Mouse (Mus musculus): ENCODE measurements around the gene Stambp. TPM values are rescaled to one million over a fixed set of nuclear protein-coding genes. Genes with fewer than 3 reads are reported as not detected.

Stambp gene
- total RNA-seq, 2 experiments from 2014 or later, result 33.0 to 35.5 TPM

DNA sequence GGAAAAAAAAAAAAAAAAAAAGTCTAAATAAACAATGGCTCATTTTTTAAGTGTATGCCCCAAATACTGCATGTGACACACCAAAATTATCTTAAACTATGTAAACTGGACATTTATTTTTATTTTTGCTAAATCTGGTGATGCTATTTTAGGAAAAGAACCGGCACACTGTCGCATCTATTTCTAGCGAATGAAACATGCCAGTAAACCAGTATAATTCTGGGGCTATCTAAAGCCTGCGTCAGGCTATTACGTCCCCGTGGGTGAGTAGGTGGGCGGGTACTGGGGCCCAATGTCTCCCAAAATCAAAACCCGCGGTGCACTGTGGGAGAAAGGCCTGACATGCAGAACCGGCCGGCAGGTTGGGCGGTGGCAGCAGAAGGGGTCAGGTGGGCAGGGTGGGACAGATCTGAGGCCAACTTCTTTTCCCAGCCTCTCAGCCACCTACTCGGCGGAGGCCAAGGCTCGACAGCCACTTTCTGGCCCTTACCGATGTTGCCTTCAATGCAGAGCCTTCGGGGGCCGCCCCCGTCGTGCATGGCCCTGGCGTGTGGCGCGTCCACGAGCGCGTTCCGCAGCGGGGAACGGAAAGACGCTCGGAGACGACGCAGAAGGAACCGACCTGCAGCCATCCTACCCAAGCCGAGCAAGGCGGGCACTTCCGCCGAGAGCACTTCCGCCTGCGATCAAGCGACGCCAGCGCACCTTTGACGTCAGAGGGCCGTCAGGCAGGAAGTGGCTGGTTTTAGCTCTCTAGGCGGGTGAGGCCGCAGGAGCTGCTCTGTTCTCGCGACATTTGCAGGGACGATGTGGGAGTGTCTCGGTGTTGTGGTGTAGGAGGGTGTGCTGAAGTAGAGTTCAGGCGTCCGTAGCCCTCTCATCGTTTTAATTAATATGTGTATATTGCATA lies 66.0 kb downstream of the Stambp start, which contains the start of gene Dguok:
Gene Dguok (minus strand): TSS at position 712 of the 910 bp plus-strand sequence.
- peak; percentile 98 to 99 for DNase-seq (ENCODE audit: low spot score in 2 of 2)
- H3K27ac ChIP-seq, result peak within 1 kb of the TSS; percentile 98
- peak; percentile 51 for TF ChIP-seq CTCF (conservative IDR thresholded peaks at IDR 0.05)
- H3K4me3 ChIP-seq, result peak within 1 kb of the TSS; percentile 87

DNA sequence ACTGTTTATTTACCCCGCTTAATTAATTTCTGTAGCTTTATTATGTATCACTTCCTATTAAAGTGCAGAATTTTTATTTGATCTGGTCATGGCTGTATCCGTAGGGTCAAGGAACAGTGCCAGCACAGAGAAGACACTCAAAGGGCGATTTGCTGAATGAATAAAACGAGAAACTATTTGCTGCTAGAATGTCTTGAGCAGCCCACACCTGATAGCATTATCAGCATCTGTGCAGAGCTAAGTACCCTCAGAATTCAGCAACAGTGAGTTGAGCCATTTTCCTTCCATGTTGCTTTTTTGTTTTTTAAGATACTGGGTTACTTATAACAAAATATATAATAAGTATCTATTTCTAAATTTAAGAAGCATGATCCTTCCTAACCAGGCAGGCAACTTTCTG lies 67.0 kb downstream of the Stambp start:
- TF ChIP-seq CTCF (conservative IDR thresholded peaks at IDR 0.05), result no peak
- no peak for DNase-seq (ENCODE audit: low spot score in 2 of 2)
- Histone ChIP-seq H3K27ac (peak overlapping the region; percentile 98), H3K4me3 (peak overlapping the region; percentile 87; the same call in 1 of the 2 replicates)

DNA sequence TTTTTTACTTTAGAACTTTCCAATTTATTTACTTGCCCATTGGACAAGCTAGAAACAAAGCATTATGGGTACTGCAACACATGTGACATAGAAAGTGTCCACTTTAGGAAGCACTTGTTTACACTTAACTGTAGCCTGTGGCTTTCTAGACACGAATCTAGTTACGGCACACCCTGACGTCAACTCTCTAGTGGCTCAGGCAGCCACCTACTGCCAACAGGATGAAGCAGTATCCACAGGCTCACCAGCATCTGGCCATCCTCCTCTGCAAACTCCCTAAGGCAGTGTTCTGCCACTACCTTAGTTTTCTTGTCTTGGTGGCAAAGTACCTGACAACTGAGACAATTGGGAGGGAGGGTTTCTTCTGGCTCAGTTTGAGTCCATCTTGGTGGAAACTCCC lies 69.2 kb downstream of the Stambp start:
- H3K4me3 ChIP-seq, result no peak overlapping the region
- no peak for TF ChIP-seq CTCF (conservative IDR thresholded peaks at IDR 0.05)
- H3K27ac ChIP-seq, result peak overlapping the region; percentile 58; the same call in 1 of the 2 replicates
- no peak for DNase-seq (ENCODE audit: low spot score in 2 of 2)

- no peak overlapping the region for H3K4me3 ChIP-seq
- H3K27ac ChIP-seq, result peak overlapping the region; percentile 58
- peak in 1 of 2 experiments; percentile 28 for DNase-seq (ENCODE audit: low spot score in 2 of 2)
- no peak for TF ChIP-seq CTCF (conservative IDR thresholded peaks at IDR 0.05)
Measured at GRCm38 (mm10) chr6:83502656-83503055, 69.9 kb downstream of the Stambp start.

DNA sequence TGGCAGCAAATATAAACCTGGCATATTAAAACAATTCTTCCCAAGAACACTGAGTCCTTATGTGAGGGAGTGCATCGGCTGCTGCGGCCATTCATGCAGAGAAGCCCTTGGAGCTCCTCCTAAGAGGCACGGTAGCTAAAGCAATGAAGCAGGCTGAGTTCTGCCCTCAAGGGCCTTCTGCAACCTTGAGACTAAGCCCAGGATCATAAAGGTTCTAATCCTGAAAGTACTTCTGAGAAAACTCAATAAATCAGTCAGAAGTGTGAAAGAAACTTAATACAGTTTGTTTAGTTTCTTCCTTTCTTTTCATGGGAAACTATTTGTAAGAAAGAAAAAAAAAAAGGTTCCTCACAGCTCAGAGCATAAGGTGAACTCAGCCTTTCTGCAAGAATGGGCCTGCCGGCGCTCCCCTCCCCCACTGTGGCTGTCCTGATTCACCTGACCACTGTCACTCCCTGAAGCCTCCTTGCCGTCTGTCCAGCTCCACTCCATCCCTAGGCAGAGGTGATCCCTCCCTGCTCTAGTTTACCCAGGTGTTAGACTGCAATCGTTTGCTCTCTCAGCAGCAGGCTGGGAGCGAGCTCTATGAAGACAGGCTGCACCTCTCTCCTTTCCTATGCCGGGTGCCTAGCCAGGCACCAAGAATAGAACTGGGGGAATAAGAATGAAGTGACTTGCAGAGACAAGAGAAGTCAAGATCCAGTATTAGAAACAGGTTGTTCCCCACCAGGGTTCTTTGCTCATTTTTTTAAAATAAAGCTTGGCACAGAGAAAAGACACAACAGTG lies 70.8 kb downstream of the Stambp start:
- no peak for DNase-seq (ENCODE audit: low spot score in 2 of 2)
- no peak for TF ChIP-seq CTCF (conservative IDR thresholded peaks at IDR 0.05)
- Histone ChIP-seq H3K4me3 (no peak overlapping the region), H3K27ac (peak overlapping the region; percentile 58)

DNA sequence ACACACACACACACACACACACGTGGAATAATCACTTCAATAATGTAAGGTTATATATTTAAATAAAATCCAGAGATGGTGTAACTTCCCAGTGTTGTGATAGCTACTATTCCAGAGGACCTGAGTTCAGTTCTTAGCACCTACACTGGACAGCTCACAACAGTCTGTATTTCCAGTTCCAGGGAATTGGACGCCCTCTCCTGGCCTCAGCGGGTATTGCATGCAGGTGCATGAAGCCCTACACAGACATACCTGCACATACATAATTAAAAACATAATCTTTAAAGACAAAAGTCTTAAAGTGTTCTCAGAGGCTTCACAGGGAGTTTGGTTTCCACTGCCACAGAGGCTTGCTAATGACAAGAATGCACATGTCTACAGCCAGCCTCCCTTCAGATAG lies 72.1 kb downstream of the Stambp start:
- peak; percentile 69 for TF ChIP-seq CTCF (conservative IDR thresholded peaks at IDR 0.05)
- H3K27ac ChIP-seq, result no peak overlapping the region
- no peak overlapping the region for H3K4me3 ChIP-seq
- DNase-seq (ENCODE audit: low spot score in 2 of 2), result no peak

GRCm38 (mm10) chr6:83499078-83499477 lies 73.5 kb downstream of the Stambp start:
- peak overlapping the region; percentile 52; the same call in 1 of the 2 replicates for H3K27ac ChIP-seq
- H3K4me3 ChIP-seq, result no peak overlapping the region

GRCm38 (mm10) chr6:83496753-83497710 lies 75.5 kb downstream of the Stambp start:
- Histone ChIP-seq H3K27ac (0 out of 2 replicates have a peak overlapping the region, but pooled peaks have one; percentile 19), H3K4me3 (no peak overlapping the region)
- no peak for TF ChIP-seq CTCF (conservative IDR thresholded peaks at IDR 0.05)
- no peak for DNase-seq (ENCODE audit: low spot score in 2 of 2)

More at GRCm38 (mm10) chr6:83499078-83499477, 73.5 kb downstream of the Stambp start:
- DNase-seq (ENCODE audit: low spot score in 2 of 2), result peak in 1 of 2 experiments; percentile 27
- no peak for TF ChIP-seq CTCF (conservative IDR thresholded peaks at IDR 0.05)

DNA sequence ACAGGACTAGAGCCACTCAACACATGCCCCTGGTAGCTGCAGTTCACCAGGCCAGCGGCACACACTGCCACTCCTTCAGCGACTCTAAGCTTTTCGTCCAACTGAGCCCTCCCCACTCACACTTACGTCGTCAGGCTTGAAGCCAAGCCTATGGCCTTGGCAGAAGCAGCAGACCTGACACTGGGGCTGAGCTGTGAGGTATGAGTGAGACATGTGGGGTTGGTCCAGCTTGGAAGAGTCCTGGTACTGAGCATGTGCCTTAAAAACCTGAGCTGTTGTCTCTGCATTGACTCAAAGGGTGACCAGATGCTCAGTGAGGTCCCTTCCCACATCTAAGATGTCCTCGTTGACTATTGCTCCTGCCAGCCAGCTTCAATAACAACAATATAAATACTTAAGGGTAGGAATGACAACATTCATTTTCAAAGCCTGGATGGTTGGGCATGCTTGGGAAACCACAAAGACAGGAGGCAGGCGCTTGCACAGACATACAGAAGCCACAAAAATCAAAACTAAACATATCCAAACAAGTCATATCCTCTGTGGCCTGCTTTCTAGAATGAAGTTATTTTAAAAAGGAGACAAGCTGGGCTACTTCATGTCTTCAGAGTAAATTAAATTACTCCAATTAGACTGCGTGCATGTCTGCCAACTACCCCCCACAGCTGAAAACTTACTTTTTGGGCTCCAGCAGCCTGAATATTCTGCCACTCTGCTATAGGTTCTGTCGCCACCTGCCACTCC lies 76.3 kb downstream of the Stambp start:
- DNase-seq (ENCODE audit: low spot score in 2 of 2), result no peak
- no peak overlapping the region for H3K27ac ChIP-seq
- TF ChIP-seq CTCF (conservative IDR thresholded peaks at IDR 0.05), result no peak
- no peak overlapping the region for H3K4me3 ChIP-seq

Other genes starting within 250 kb of the Stambp start
- 1 to 10 TPM; 5.8 to 7.1 TPM for gene Mthfd2, start 246.8 kb downstream of the Stambp start, total RNA-seq (2021)
- 10 to 100 TPM; 16.2 to 22.2 TPM for gene Mob1a, start 246.7 kb downstream of the Stambp start, total RNA-seq (2021)
- gene Bola3, start 223.6 kb downstream of the Stambp start, total RNA-seq (2021), result 10 to 100 TPM; 46.0 to 49.4 TPM
- 10 to 100 TPM; 61.0 to 65.9 TPM for gene Tet3, start 113.6 kb downstream of the Stambp start, total RNA-seq (2021)
- gene Dguok, start 65.8 kb downstream of the Stambp start, total RNA-seq (2021), result 10 to 100 TPM; 36.8 to 38.6 TPM
- gene Actg2, start 36.5 kb downstream of the Stambp start, total RNA-seq (2021), result not detected
- not detected for gene Clec4f, start 83.5 kb upstream of the Stambp start, total RNA-seq (2021)
- gene Cd207, start 105.1 kb upstream of the Stambp start, total RNA-seq (2021), result not detected
- not detected for gene Vax2, start 138.5 kb upstream of the Stambp start, total RNA-seq (2021)
- under 1 TPM; 0.31 to 0.42 TPM for gene Atp6v1b1, start 170.3 kb upstream of the Stambp start, total RNA-seq (2021)
- gene Ankrd53, start 189.9 kb upstream of the Stambp start, total RNA-seq (2021), result not detected
- gene Tex261, start 203.1 kb upstream of the Stambp start, total RNA-seq (2021), result 10 to 100 TPM; 51.8 to 55.3 TPM
- 10 to 100 TPM; 47.6 to 51.0 TPM for gene Nagk, start 222.3 kb upstream of the Stambp start, total RNA-seq (2021)

All from layer of hippocampus, adult 2 months (tissue).